Mouse (Mus musculus): ENCODE measurements around the gene Nexn. TPM values are rescaled to one million over a fixed set of nuclear protein-coding genes. Genes with fewer than 3 reads are reported as not detected.
"Not testable (repeated sequence)": the region's sequence is repeated elsewhere in the genome, so short reads cannot be mapped to it uniquely, and the experiment has no call there.

The Nexn gene
- polyA plus RNA-seq, 1 experiment from 2014 or later = 1.4 TPM

- H3K4me3 ChIP-seq = no peak overlapping the region
- no peaks in the 10 kb centered on the region for H3K4me1 ChIP-seq (replicated peaks)
- 75% methylated on average over 8 of the region's 8 CpGs for WGBS
- no peaks in the 10 kb centered on the region for H3K27me3 ChIP-seq
- no peak for ATAC-seq (ENCODE audit: low FRiP score, low read depth)
- peaks cover 8% of the 10 kb centered on the region; the same call in 1 of the 2 replicates for H3K36me3 ChIP-seq
- H3K9ac ChIP-seq = no peak overlapping the region
- H3K27ac ChIP-seq (replicated peaks) = no peak overlapping the region
- no peaks in the 10 kb centered on the region for H3K9me3 ChIP-seq
- H3K4me2 ChIP-seq = no peak overlapping the region
These were observed 8.9 kb upstream of the Nexn start for GRCm38 (mm10) chr3:152275008-152275407.

DNA sequence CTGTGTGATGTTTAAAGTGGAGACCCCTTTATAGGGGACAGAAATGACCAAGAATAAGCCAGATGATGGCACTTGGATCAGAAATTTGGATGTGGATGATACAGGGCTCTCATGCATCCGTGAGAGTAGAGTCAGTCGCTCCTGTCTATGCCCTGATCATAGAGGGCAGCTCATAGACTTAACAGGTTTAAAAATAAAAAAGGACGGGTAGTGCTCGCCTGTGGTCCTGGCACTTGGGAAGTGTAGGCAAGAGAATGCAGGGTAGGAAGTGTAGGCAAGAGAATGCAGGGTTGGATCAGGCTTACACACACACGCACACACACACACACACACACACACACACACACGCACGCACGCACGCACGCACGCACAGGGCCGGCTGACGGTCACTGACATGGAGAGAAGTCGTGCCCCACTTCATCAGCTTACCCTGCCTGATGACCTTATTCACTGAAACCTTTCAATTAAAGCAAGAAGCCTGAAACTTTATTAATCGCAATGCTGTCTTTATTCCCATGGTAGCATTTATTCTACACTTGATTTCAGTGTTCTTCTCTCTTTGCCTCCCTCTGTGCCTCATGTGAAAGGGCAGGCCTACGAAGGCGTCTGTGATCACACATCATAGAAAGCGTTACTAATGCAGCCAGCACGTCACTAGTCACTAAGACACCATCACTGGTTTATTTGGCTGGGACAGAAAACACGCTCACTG is 7.0 kb upstream of the Nexn start:
- 72% methylated on average over 20 of the region's 20 CpGs for WGBS

DNA sequence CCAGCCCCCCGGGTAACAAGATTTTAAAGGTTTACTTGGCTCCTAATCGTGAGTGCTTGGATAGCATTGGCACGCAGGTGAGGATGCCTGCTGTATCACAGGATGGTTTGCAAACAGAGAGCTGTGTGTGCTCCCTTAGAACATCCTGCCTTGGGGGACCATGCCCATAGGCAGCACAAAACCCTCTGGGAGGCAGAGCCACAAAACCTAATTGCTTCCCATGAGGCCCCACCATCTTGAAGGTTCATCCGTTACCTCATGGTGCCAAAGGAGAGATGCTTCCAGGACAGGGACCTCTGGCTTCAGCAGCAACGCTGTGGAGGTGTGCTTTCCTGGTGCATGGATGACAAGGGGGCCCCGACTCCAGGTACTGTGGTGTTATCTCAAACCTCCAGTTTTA is 5.7 kb upstream of the Nexn start:
- Histone ChIP-seq H3K36me3 (peaks cover 6% of the 10 kb centered on the region; the same call in 1 of the 2 replicates), H3K9ac (no peak overlapping the region), H3K4me1 (replicated peaks) (no peaks in the 10 kb centered on the region), H3K4me2 (no peak overlapping the region), H3K27me3 (peaks cover 11% of the 10 kb centered on the region), H3K4me3 (no peak overlapping the region), H3K27ac (replicated peaks) (no peak overlapping the region), H3K9me3 (no peaks in the 10 kb centered on the region)
- WGBS = 88% methylated on average over 6 of the region's 6 CpGs
- ATAC-seq (ENCODE audit: low FRiP score, low read depth) = no peak; the same call in 1 of the 2 replicates

More for the DNA sequence above, 7.0 kb upstream of the Nexn start:
- no peak overlapping the region for H3K4me2 ChIP-seq
- H3K27me3 ChIP-seq = 0 out of 2 replicates have a peak, but pooled peaks cover under 1% of the 10 kb centered on the region
- H3K4me1 ChIP-seq (replicated peaks) = no peaks in the 10 kb centered on the region
- no peak for ATAC-seq (ENCODE audit: low FRiP score, low read depth)
- peaks cover 8% of the 10 kb centered on the region; the same call in 1 of the 2 replicates for H3K36me3 ChIP-seq
- no peak overlapping the region for H3K4me3 ChIP-seq
- no peak overlapping the region for H3K27ac ChIP-seq (replicated peaks)
- no peaks in the 10 kb centered on the region for H3K9me3 ChIP-seq
- H3K9ac ChIP-seq = no peak overlapping the region

DNA sequence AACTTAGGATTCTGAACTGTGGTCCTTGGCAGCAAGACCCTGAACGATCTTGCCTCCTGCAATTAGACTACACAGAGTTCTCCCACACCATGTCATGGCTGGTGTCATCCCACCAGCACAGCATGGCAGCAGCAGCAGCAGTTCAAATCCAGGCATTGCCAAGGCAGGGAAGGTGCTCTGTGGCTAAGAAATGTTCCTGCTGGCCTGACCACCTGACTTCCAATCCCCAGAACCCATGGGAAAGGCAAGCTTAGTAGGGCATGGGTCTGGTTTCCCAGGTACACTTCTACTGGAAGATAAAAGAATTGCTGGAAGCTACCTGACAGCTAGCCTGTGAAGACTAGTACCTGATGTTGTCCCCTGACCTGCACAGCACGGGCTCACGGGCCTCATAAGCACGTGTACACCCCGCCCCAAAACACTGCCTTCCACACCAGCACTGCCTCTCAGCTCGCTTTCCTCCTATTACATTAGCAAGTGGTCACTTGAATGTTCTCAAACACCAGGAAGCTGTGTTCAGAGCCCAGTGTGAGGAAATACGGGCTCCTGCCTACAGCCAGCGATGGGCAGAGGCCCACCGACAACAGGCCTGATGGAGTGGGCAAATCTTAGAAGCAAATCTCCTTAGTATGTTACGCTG is 5.0 kb upstream of the Nexn start:
- H3K4me3 ChIP-seq = no peak overlapping the region
- H3K27ac ChIP-seq (replicated peaks) = no peak overlapping the region
- H3K36me3 ChIP-seq = no peaks in the 10 kb centered on the region
- H3K4me1 ChIP-seq (replicated peaks) = 0 out of 2 replicates have a peak, but pooled peaks cover 2% of the 10 kb centered on the region
- no peak for ATAC-seq (ENCODE audit: low FRiP score, low read depth)
- 91% methylated on average over 10 of the region's 10 CpGs for WGBS
- no peak overlapping the region for H3K9ac ChIP-seq
- H3K4me2 ChIP-seq = no peak overlapping the region
- peaks cover 11% of the 10 kb centered on the region for H3K27me3 ChIP-seq
- H3K9me3 ChIP-seq = no peaks in the 10 kb centered on the region

- no peak for ATAC-seq (ENCODE audit: low FRiP score, low read depth)
- WGBS = 93% methylated on average over 14 of the region's 14 CpGs
- no peak overlapping the region for H3K4me2 ChIP-seq
These were observed 1.9 kb upstream of the Nexn start for GRCm38 (mm10) chr3:152268099-152268498.

DNA sequence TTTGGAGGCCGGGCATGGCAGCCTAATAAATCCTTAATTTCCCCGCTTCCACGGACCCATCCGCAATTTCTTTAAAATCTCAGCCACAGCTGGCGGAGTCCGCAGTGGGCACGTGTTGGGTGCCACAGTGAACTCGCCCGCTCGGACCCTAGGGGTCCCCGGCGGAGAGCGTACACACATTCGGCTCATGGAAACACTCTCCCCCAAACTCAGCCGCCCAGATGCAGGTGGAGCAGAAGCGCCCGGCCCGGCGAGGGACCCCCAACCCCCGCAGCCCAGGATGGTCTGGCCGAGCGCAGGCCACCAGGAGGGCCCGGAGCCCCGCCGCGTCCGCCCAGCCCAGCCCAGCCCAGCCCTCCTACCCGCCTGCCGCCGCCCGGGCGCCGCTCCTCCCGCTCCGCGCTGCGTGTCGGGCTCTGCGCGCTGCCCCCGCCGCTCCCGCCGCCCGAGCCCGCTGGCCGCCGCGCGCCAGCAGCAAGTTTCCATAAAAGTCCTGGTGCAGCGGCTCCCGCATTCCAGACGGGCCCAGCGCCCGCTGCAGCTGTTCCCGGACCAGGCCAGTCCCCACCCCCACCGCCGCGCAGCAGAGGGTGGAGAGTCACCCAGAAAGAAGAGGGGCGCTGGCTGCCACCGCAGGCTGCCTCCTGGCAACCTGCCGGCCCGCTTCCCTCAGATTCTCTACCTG is 657 bp downstream of the Nexn start:
- no peaks in the 10 kb centered on the region for H3K36me3 ChIP-seq
- H3K4me2 ChIP-seq = peak overlapping the region; percentile 99
- H3K4me3 ChIP-seq = peak overlapping the region; percentile 47
- H3K27ac ChIP-seq (replicated peaks) = no peak overlapping the region
- peak overlapping the region; percentile 40 for H3K9ac ChIP-seq
- peak; percentile 74 for ATAC-seq (ENCODE audit: low FRiP score, low read depth)
- no peaks in the 10 kb centered on the region for H3K9me3 ChIP-seq
- 1% methylated on average over 52 of the region's 63 CpGs for WGBS
- H3K4me1 ChIP-seq (replicated peaks) = peaks cover 18% of the 10 kb centered on the region
- H3K27me3 ChIP-seq = peaks cover 21% of the 10 kb centered on the region

More at GRCm38 (mm10) chr3:152268099-152268498, 1.9 kb upstream of the Nexn start:
- Histone ChIP-seq H3K36me3 (no peaks in the 10 kb centered on the region), H3K9me3 (no peaks in the 10 kb centered on the region), H3K27ac (replicated peaks) (no peak overlapping the region), H3K4me1 (replicated peaks) (peaks cover 18% of the 10 kb centered on the region), H3K9ac (no peak overlapping the region), H3K27me3 (peaks cover 21% of the 10 kb centered on the region), H3K4me3 (no peak overlapping the region)

DNA sequence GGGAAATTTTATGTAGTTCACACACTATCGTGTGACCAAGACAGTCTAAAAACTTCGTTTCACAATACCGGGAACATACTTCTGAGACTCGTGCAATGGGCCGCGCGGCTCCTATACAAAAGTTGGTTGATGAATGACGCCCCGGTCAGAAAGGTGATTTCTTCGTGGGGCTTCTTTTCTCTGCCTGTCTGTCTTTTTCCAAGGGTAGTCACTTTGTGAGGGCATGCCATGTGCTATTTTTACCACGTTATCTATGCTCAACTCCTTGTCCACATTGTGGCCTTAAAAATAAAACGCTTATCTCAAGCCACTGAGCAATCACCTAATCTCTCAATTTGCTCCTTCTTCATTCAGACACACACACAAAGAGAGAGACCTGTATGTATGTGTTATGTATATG is 1.3 kb downstream of the Nexn start:
- WGBS = 18% methylated on average over 12 of the region's 12 CpGs
- H3K27ac ChIP-seq (replicated peaks) = no peak overlapping the region
- peak overlapping the region; percentile 40; the same call in 1 of the 2 replicates for H3K9ac ChIP-seq
- H3K27me3 ChIP-seq = peaks cover 21% of the 10 kb centered on the region
- no peaks in the 10 kb centered on the region for H3K36me3 ChIP-seq
- ATAC-seq (ENCODE audit: low FRiP score, low read depth) = no peak
- H3K4me2 ChIP-seq = peak overlapping the region; percentile 99
- H3K9me3 ChIP-seq = no peaks in the 10 kb centered on the region
- peak overlapping the region; percentile 47 for H3K4me3 ChIP-seq
- H3K4me1 ChIP-seq (replicated peaks) = peaks cover 18% of the 10 kb centered on the region

GRCm38 (mm10) chr3:152264374-152264773 is 1.8 kb downstream of the Nexn start:
- H3K27me3 ChIP-seq = peaks cover 21% of the 10 kb centered on the region
- H3K36me3 ChIP-seq = no peaks in the 10 kb centered on the region
- H3K9me3 ChIP-seq = no peaks in the 10 kb centered on the region
- no peak overlapping the region for H3K4me3 ChIP-seq
- peak overlapping the region; percentile 99; the same call in 1 of the 2 replicates for H3K4me2 ChIP-seq
- no peak overlapping the region for H3K27ac ChIP-seq (replicated peaks)
- ATAC-seq (ENCODE audit: low FRiP score, low read depth) = no peak
- no peak overlapping the region for H3K9ac ChIP-seq
- WGBS = 40% methylated on average over 10 of the region's 10 CpGs
- peaks cover 18% of the 10 kb centered on the region for H3K4me1 ChIP-seq (replicated peaks)

GRCm38 (mm10) chr3:152261948-152262347 is 4.2 kb downstream of the Nexn start:
- ATAC-seq (ENCODE audit: low FRiP score, low read depth) = no peak
- Histone ChIP-seq H3K9me3 (no peaks in the 10 kb centered on the region), H3K27ac (replicated peaks) (no peak overlapping the region), H3K4me1 (replicated peaks) (peaks cover 18% of the 10 kb centered on the region), H3K4me3 (no peak overlapping the region), H3K36me3 (no peaks in the 10 kb centered on the region), H3K4me2 (no peak overlapping the region), H3K9ac (no peak overlapping the region), H3K27me3 (peaks cover 10% of the 10 kb centered on the region)
- 28% methylated on average over 8 of the region's 8 CpGs for WGBS

GRCm38 (mm10) chr3:152261436-152261835 is 4.7 kb downstream of the Nexn start:
- WGBS = 60% methylated on average over 8 of the region's 8 CpGs
- Histone ChIP-seq H3K27me3 (peaks cover 10% of the 10 kb centered on the region), H3K4me3 (no peak overlapping the region), H3K36me3 (no peaks in the 10 kb centered on the region), H3K27ac (replicated peaks) (no peak overlapping the region), H3K9me3 (no peaks in the 10 kb centered on the region), H3K4me2 (no peak overlapping the region), H3K9ac (no peak overlapping the region), H3K4me1 (replicated peaks) (peaks cover 18% of the 10 kb centered on the region)
- no peak for ATAC-seq (ENCODE audit: low FRiP score, low read depth)

DNA sequence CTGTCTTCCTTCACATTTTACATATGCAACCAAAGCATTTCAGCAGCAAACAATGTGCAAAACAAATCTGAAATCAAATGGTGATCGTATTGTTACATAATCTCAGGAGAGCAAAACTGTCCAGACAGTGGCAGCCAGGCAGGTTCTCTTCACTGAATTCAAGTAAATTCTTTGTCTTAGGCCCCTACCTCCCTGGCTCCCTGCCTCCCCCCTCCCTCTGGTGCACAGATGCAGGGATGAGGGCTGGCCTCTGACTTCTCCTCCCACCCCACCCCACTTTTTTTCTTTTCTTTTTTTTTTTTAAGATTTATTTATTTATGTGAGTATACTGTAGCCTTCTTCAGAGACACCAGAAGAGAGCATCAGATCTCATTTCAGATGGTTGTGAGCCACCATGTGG is 5.8 kb downstream of the Nexn start:
- Histone ChIP-seq H3K27ac (replicated peaks) (no peak overlapping the region), H3K4me3 (no peak overlapping the region), H3K36me3 (no peaks in the 10 kb centered on the region), H3K4me1 (replicated peaks) (peaks cover 8% of the 10 kb centered on the region), H3K9ac (no peak overlapping the region), H3K27me3 (peaks cover 10% of the 10 kb centered on the region), H3K4me2 (no peak overlapping the region), H3K9me3 (no peaks in the 10 kb centered on the region)
- WGBS = 91% methylated on average over 1 of the region's 1 CpGs
- no peak for ATAC-seq (ENCODE audit: low FRiP score, low read depth)

DNA sequence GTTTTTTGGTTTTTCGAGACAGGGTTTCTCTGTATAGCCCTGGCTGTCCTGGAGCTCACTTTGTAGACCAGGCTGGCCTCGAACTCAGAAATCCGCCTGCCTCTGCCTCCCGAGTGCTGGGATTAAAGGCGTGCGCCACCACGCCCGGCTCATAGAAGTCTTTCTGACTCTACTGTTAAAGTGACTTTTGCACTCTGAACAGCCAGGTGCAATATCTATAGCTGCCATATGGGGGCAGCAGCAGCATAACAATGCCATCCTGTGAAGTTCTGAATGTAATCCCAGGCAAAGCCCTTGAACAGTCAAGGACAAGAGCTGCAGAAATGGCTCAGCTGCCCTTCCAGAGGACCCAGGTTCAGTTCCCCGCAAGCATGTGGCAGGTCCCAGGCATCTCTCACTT is 6.7 kb downstream of the Nexn start:
- WGBS = 34% methylated on average over 8 of the region's 9 CpGs
- not testable (repeated sequence) for H3K9me3 ChIP-seq; H3K27ac ChIP-seq (replicated peaks); H3K4me1 ChIP-seq (replicated peaks); H3K4me2 ChIP-seq; H3K4me3 ChIP-seq; H3K36me3 ChIP-seq; H3K9ac ChIP-seq; H3K27me3 ChIP-seq
- ATAC-seq (ENCODE audit: low FRiP score, low read depth) = 0 out of 2 replicates have a peak, but pooled peaks have one; percentile 17
